Mouse (Mus musculus) kidney, adult 2 months (tissue): ENCODE data around the gene Gemin6. TPM values are rescaled to one million over a fixed set of nuclear protein-coding genes. Genes with fewer than 3 reads are reported as not detected.
"Not testable (repeated sequence)": the region's sequence is repeated elsewhere in the genome, so short reads cannot be mapped to it uniquely, and the experiment has no call there.

Experiments used
- DNase-seq: peaks from one replicate; pipeline ENCODE4 v3.0.0; 2021
- H3K27ac ChIP-seq: fragments of 200-500 bp; 2 replicates; pipeline ENCODE4 v1.5.1; 2012; ENCODE audit warnings: low read depth, low read length, control low read depth, inconsistent platforms; ENCODE audit not compliant: insufficient read depth
- H3K27me3 ChIP-seq: fragments of 200-500 bp; replicated peaks from 2 replicates; pipeline ENCODE4 v1.6.1; 2012; ENCODE audit warnings: mild to moderate bottlenecking, moderate library complexity, low read length, inconsistent platforms; ENCODE audit not compliant: control insufficient read depth, insufficient read depth
- H3K36me3 ChIP-seq: fragments of 200-500 bp; 2 replicates; pipeline ENCODE4 v1.6.1; 2012; ENCODE audit warnings: mild to moderate bottlenecking, moderate library complexity, low read length, inconsistent platforms; ENCODE audit not compliant: control insufficient read depth, insufficient read depth
- H3K4me1 ChIP-seq: fragments of 200-500 bp; 2 replicates; pipeline ENCODE4 v1.6.1; 2011; ENCODE audit warnings: low read length; ENCODE audit not compliant: control insufficient read depth, insufficient read depth
- H3K4me3 ChIP-seq: fragments of 200-500 bp; 2 replicates; pipeline ENCODE4 v1.5.1; 2011; ENCODE audit warnings: mild to moderate bottlenecking, low read depth, low read length, control low read depth; ENCODE audit not compliant: insufficient read depth
- CTCF ChIP-seq: fragments of 200-500 bp; conservative IDR thresholded peaks from 2 replicates; pipeline ENCODE4 v1.5.1; 2011; ENCODE audit warnings: low read depth, mild to moderate bottlenecking, control low read depth, low read length, moderate library complexity, mixed read lengths; ENCODE audit not compliant: insufficient read depth, insufficient read length
- POLR2A ChIP-seq: fragments of 200-500 bp; IDR thresholded peaks from one replicate; pipeline ENCODE4 v1.6.1; 2011; ENCODE audit warnings: low read depth, low read length, control low read depth
- WGBS: fragments of 180-500 bp; shearing (Covaris S2); methylation state at CpG from one replicate; pipeline ENCODE4 v1.1.7; 2018; 5-methylcytosine and 5-hydroxymethylcytosine counted together
- polyA plus RNA-seq: library from polyadenylated mRNA; depleted of rRNA; stranded (reverse); fragments of >200 nt; gene quantifications from 2 replicates; pipeline ENCODE4 v1.2.3, GENCODE M21; 2012; rRNA removed

Gene Gemin6
- polyA plus RNA-seq, 1 experiment, result 2.9 TPM

- H3K27me3 ChIP-seq, result no peaks in the 10 kb centered on the region
- H3K36me3 ChIP-seq, result peaks cover 2% of the 10 kb centered on the region; the same call in 1 of the 2 replicates
- H3K4me1 ChIP-seq, result no peaks in the 10 kb centered on the region
- no peak for DNase-seq
- H3K4me3 ChIP-seq, result no peak overlapping the region
- TF ChIP-seq POLR2A (no peak), CTCF (no peak)
- H3K27ac ChIP-seq, result no peak overlapping the region
- 95% methylated on average over 4 of the region's 4 CpGs for WGBS
These were observed 42.8 kb downstream of the Gemin6 start for GRCm38 (mm10) chr17:80267065-80267464.

- Histone ChIP-seq H3K36me3 (peaks cover 2% of the 10 kb centered on the region; the same call in 1 of the 2 replicates), H3K4me1 (no peaks in the 10 kb centered on the region), H3K4me3 (no peak overlapping the region), H3K27ac (no peak overlapping the region), H3K27me3 (no peaks in the 10 kb centered on the region)
- no peak for TF ChIP-seq CTCF
- TF ChIP-seq POLR2A, result no peak
- DNase-seq, result no peak
- WGBS, result 91% methylated on average over 3 of the region's 3 CpGs
These were observed 43.9 kb downstream of the Gemin6 start for GRCm38 (mm10) chr17:80268151-80268550.

GRCm38 (mm10) chr17:80270622-80271021 lies 46.4 kb downstream of the Gemin6 start:
- not testable (repeated sequence) for H3K27me3 ChIP-seq, H3K4me1 ChIP-seq, H3K36me3 ChIP-seq, DNase-seq, H3K27ac ChIP-seq, H3K4me3 ChIP-seq
- 98% methylated on average over 7 of the region's 7 CpGs for WGBS

Other genes with a start within 250 kb of the Gemin6 start
- 11.7 and 13.1 TPM in 2 replicates for gene Hnrnpll, start 162.1 kb upstream of the Gemin6 start, polyA plus RNA-seq
- gene Galm, start 97.0 kb upstream of the Gemin6 start, polyA plus RNA-seq, result 115 and 124 TPM in 2 replicates
- 26.5 and 34.3 TPM in 2 replicates for gene Srsf7, start 17.1 kb upstream of the Gemin6 start, polyA plus RNA-seq
- gene Ttc39d, start 17.0 kb upstream of the Gemin6 start, polyA plus RNA-seq, result 0.04 and 0.05 TPM in 2 replicates
- gene Morn2, start 65.8 kb downstream of the Gemin6 start, polyA plus RNA-seq, result 25.2 and 36.5 TPM in 2 replicates
- gene Dhx57, start 66.0 kb downstream of the Gemin6 start, polyA plus RNA-seq, result 6.0 and 6.4 TPM in 2 replicates
- 0.44 and 0.56 TPM in 2 replicates for gene Arhgef33, start 83.0 kb downstream of the Gemin6 start, polyA plus RNA-seq
- gene Gm10190, start 149.1 kb downstream of the Gemin6 start, polyA plus RNA-seq, result not detected in 2 replicates